In the genomic region with DNA sequence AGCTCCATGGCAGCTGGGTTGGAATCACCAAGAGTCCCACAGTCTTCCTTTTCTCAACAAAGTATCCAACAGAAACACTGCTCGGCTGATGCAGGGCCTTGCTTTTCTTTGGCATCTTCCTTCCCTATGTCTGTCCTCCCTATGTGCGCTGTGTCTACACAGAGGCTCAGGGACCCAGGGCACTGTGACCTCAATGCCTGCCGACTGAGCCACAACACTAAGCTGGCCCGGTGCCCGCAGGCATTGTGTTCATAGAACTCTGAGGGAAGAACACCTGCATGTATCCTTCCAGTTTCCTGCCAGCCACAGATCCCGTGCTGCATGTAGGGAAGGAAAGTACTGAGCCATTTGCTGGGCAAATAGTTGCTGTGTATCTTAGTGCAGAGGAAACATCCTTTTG, we compare ENCODE assay signal across 9 mouse cellular contexts.
DNase-seq lines count a peak whose midpoint lies in the region; ATAC-seq lines count a peak whose summit lies in the region.
"Had no signal": no experiment of that assay in that cellular context is flagged by ENCODE, and none has a peak within 500 bp of the region (broad histone marks: within the 10 kb centered on the region; RNA-seq: fewer than 3 reads in every experiment).

No protein-coding gene starts in this region.

- no peak for ATAC-seq in limb, embryonic 15.5 days (ENCODE audit: insufficient number of reproducible peaks, low FRiP score, low TSS enrichment, low read depth)
- no peak for ATAC-seq in forebrain, embryonic 16.5 days

- H3K4me3 ChIP-seq in limb, embryonic 15.5 days: no peak overlapping the region
- no peak overlapping the region for H3K4me3 ChIP-seq in forebrain, embryonic 16.5 days (replicated peaks; ENCODE audit: low read length)

- H3K27ac ChIP-seq in limb, embryonic 15.5 days: peak overlapping the region; percentile 28; the same call in 1 of the 2 replicates
- H3K27ac ChIP-seq in forebrain, embryonic 16.5 days (ENCODE audit: low read length): no peak overlapping the region

- no peaks in the 10 kb centered on the region for H3K27me3 ChIP-seq in limb, embryonic 15.5 days
- H3K27me3 ChIP-seq in forebrain, embryonic 16.5 days (replicated peaks; ENCODE audit: control insufficient read depth, insufficient read depth, low read length): no peaks in the 10 kb centered on the region

- no peaks in the 10 kb centered on the region for H3K36me3 ChIP-seq in limb, embryonic 15.5 days
- no peaks in the 10 kb centered on the region for H3K36me3 ChIP-seq in forebrain, embryonic 16.5 days (ENCODE audit: control insufficient read depth, insufficient read depth)
- H3K36me3 ChIP-seq: G1E had no signal

- no peak overlapping the region for H3K9ac ChIP-seq in limb, embryonic 15.5 days
- H3K9ac ChIP-seq in forebrain, embryonic 16.5 days (replicated peaks; ENCODE audit: low read depth, low read length): no peak overlapping the region

- H3K4me1 ChIP-seq in limb, embryonic 15.5 days: peaks cover 2% of the 10 kb centered on the region; the same call in 1 of the 2 replicates
- peaks cover 5% of the 10 kb centered on the region for H3K4me1 ChIP-seq in forebrain, embryonic 16.5 days (replicated peaks; ENCODE audit: control insufficient read depth, insufficient read depth, low read length)

- DNase-seq in left cerebral cortex, postnatal 4 days: peak; percentile 41
- DNase-seq in left cerebral cortex, adult 9 months (ENCODE audit: low spot score in 2 of 2): no peak
- DNase-seq in gastrocnemius, postnatal 25 days: peak; percentile 27
- peak; percentile 78 for DNase-seq in thymus, postnatal 14 days
- no peak for DNase-seq in right cerebral cortex, adult 18-20 months
- no peak for DNase-seq in embryo, embryonic 11 days

- no peaks in the 10 kb centered on the region for H3K9me3 ChIP-seq in limb, embryonic 15.5 days
- no peaks in the 10 kb centered on the region; the same call in 1 of the 2 replicates for H3K9me3 ChIP-seq in forebrain, embryonic 16.5 days (ENCODE audit: control insufficient read depth, low read length)
- H3K9me3 ChIP-seq: G1E had no signal

- WGBS in limb, embryonic 15.5 days: 71% methylated on average over 6 of the region's 6 CpGs
- WGBS in forebrain, embryonic 16.5 days: 49% methylated on average over 6 of the region's 6 CpGs

- intact Hi-C loops in left cerebral cortex, postnatal 4 days (cut with DNase I): no loop called here

- H3K4me2 ChIP-seq in limb, embryonic 15.5 days: no peak overlapping the region
- H3K4me2 ChIP-seq in forebrain, embryonic 16.5 days (ENCODE audit: low read length): no peak overlapping the region

Comparison
In these comparisons a context has a peak if more than half of its experiments do, and no peak if none do; other contexts are left out.
1. DNase-seq: peak in left cerebral cortex, postnatal 4 days (single experiment), gastrocnemius, postnatal 25 days (single experiment) and thymus, postnatal 14 days (single experiment); none in left cerebral cortex, adult 9 months (0 of 2), right cerebral cortex, adult 18-20 months (single experiment) and embryo, embryonic 11 days (single experiment).